Mouse (Mus musculus) erythroblast, embryonic 14.5 days (primary cell): ENCODE data around the gene Spag17.

Source experiments
- GATA1 ChIP-seq: IDR thresholded peaks from 2 replicates; pipeline ENCODE4 v1.6.1; 2012; ENCODE audit warnings: low read length, inconsistent platforms, mixed read lengths
- TAL1 ChIP-seq: IDR thresholded peaks from 3 replicates; pipeline ENCODE4 v1.6.1; 2012; ENCODE audit warnings: low read length, inconsistent platforms, mixed read lengths

DNA sequence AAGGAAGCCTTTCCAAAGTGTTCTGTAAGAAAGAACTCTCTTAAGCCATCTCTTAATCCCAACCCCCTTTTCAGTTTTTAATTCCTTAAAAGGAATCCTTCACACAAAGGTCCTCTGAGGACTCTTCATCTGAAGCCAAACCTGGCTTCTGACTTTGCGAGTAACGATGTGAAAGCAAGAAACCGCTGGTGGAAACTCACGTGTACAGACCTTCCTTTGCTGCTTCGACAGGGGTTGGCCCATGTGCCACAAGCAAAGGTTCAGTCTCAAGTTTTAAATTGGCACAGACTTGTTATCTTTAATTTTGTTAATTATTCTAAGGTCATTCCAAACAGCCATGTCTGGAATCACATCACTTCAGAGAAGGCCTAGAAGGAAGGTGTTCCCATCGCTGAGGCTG lies 79.1 kb downstream of the Spag17 start:
- no peak for TF ChIP-seq TAL1
- TF ChIP-seq GATA1, result no peak
